Mouse (Mus musculus) hindbrain, embryonic 16.5 days (tissue): ENCODE measurements around the gene Epb41l1. TPM values are rescaled to one million over a fixed set of nuclear protein-coding genes. Genes with fewer than 3 reads are reported as not detected.

Experiments used
- ATAC-seq: fragments of 200-750 bp; cut with Nextera tagmentation; 2 replicates; pipeline ENCODE4 v1.8.0; 2017; ENCODE audit warnings: moderate TSS enrichment, moderate library complexity
- H3K27ac ChIP-seq: fragments of 300-500 bp; sonication (generic); 2 replicates; pipeline ENCODE4 v1.5.1; 2014; ENCODE audit warnings: low read depth, mild to moderate bottlenecking, control low read depth, low read length, moderate library complexity
- H3K27me3 ChIP-seq: fragments of 300-500 bp; sonication (generic); replicated peaks from 2 replicates; pipeline ENCODE4 v1.6.1; 2014; ENCODE audit warnings: low read length; ENCODE audit not compliant: control insufficient read depth, insufficient read depth
- H3K36me3 ChIP-seq: fragments of 300-500 bp; sonication (generic); 2 replicates; pipeline ENCODE4 v1.6.1; 2014; ENCODE audit warnings: mild to moderate bottlenecking, low read length, moderate library complexity, mixed read lengths; ENCODE audit not compliant: control insufficient read depth, insufficient read depth
- H3K4me1 ChIP-seq: fragments of 300-500 bp; sonication (generic); 2 replicates; pipeline ENCODE4 v1.6.1; 2014; ENCODE audit warnings: low read depth, low read length; ENCODE audit not compliant: control insufficient read depth, insufficient read depth
- H3K4me2 ChIP-seq: fragments of 300-500 bp; sonication (generic); 2 replicates; pipeline ENCODE4 v1.6.1; 2014; ENCODE audit warnings: mild to moderate bottlenecking, low read length, control low read depth, moderate library complexity
- H3K4me3 ChIP-seq: fragments of 300-500 bp; sonication (generic); 2 replicates; pipeline ENCODE4 v1.5.1; 2014; ENCODE audit warnings: mild to moderate bottlenecking, low read length, control low read depth, moderate library complexity
- H3K9ac ChIP-seq: fragments of 300-500 bp; sonication (generic); 2 replicates; pipeline ENCODE4 v1.6.1; 2014; ENCODE audit warnings: low read depth, mild to moderate bottlenecking, control low read depth, low read length, moderate library complexity
- H3K9me3 ChIP-seq: fragments of 300-500 bp; sonication (generic); 2 replicates; pipeline ENCODE4 v1.6.1; 2014; ENCODE audit warnings: mild to moderate bottlenecking, low read length, moderate library complexity; ENCODE audit not compliant: control insufficient read depth
- WGBS: fragments of 180-500 bp; shearing (Covaris S2); extraction: QIAGEN DNeasy Blood & Tissue Kit; methylation state at CpG from one replicate; pipeline ENCODE4 v1.1.7; 2014; 5-methylcytosine and 5-hydroxymethylcytosine counted together
- polyA plus RNA-seq: library from polyadenylated mRNA; unstranded; fragments of >200 nt; fragmentation: Nextera tagmentation; extraction: Ambion mirVana; gene quantifications from 2 replicates; pipeline ENCODE4 v1.2.1, GENCODE M21; 2015

Gene Epb41l1
- polyA plus RNA-seq, 1 experiment from 2014 or later, result 17.0 TPM

GRCm38 (mm10) chr2:156420327-156420693 is 399 bp upstream of the Epb41l1 start:
- H3K27me3 ChIP-seq, result no peaks in the 10 kb centered on the region
- peaks cover 18% of the 10 kb centered on the region for H3K4me1 ChIP-seq
- no peaks in the 10 kb centered on the region for H3K36me3 ChIP-seq
- peak overlapping the region; percentile 81 for H3K4me2 ChIP-seq
- no peaks in the 10 kb centered on the region for H3K9me3 ChIP-seq
- peak overlapping the region; percentile 87 for H3K9ac ChIP-seq
- 4% methylated on average over 14 of the region's 14 CpGs for WGBS
- H3K27ac ChIP-seq, result peak overlapping the region; percentile 95
- peak; percentile 34 for ATAC-seq
- peak overlapping the region; percentile 73 for H3K4me3 ChIP-seq

- H3K4me3 ChIP-seq, result peak overlapping the region; percentile 73
- WGBS, result under 1% methylated on average over 36 of the region's 36 CpGs
Measured at GRCm38 (mm10) chr2:156421381-156422110, 837 bp downstream of the Epb41l1 start.

GRCm38 (mm10) chr2:156422631-156423030 is 1.9 kb downstream of the Epb41l1 start:
- H3K27me3 ChIP-seq, result no peaks in the 10 kb centered on the region
- 8% methylated on average over 8 of the region's 8 CpGs for WGBS
- no peaks in the 10 kb centered on the region for H3K9me3 ChIP-seq
- H3K9ac ChIP-seq, result peak overlapping the region; percentile 61
- peak overlapping the region; percentile 81 for H3K4me2 ChIP-seq
- peak overlapping the region; percentile 73 for H3K4me3 ChIP-seq
- no peaks in the 10 kb centered on the region for H3K36me3 ChIP-seq
- no peak for ATAC-seq
- peaks cover 18% of the 10 kb centered on the region for H3K4me1 ChIP-seq
- H3K27ac ChIP-seq, result peak overlapping the region; percentile 95; the same call in 1 of the 2 replicates

More at GRCm38 (mm10) chr2:156421381-156422110, 837 bp downstream of the Epb41l1 start:
- peak overlapping the region; percentile 81 for H3K4me2 ChIP-seq
- H3K36me3 ChIP-seq, result no peaks in the 10 kb centered on the region
- no peaks in the 10 kb centered on the region for H3K27me3 ChIP-seq
- no peaks in the 10 kb centered on the region for H3K9me3 ChIP-seq
- peak overlapping the region; percentile 95 for H3K27ac ChIP-seq
- peak overlapping the region; percentile 87 for H3K9ac ChIP-seq
- peaks cover 18% of the 10 kb centered on the region for H3K4me1 ChIP-seq
- ATAC-seq, result peak; percentile 77

- H3K4me1 ChIP-seq, result peaks cover 18% of the 10 kb centered on the region
- H3K9me3 ChIP-seq, result no peaks in the 10 kb centered on the region
- H3K9ac ChIP-seq, result no peak overlapping the region
- no peaks in the 10 kb centered on the region for H3K27me3 ChIP-seq
- H3K4me2 ChIP-seq, result peak overlapping the region; percentile 81
- H3K4me3 ChIP-seq, result no peak overlapping the region
- ATAC-seq, result no peak
- no peaks in the 10 kb centered on the region for H3K36me3 ChIP-seq
- no peak overlapping the region for H3K27ac ChIP-seq
- 87% methylated on average over 4 of the region's 4 CpGs for WGBS
Measured at GRCm38 (mm10) chr2:156423672-156424071, 3.0 kb downstream of the Epb41l1 start.

GRCm38 (mm10) chr2:156425618-156426017 is 4.9 kb downstream of the Epb41l1 start:
- Histone ChIP-seq H3K36me3 (no peaks in the 10 kb centered on the region), H3K27ac (no peak overlapping the region), H3K27me3 (no peaks in the 10 kb centered on the region), H3K9me3 (no peaks in the 10 kb centered on the region), H3K4me2 (no peak overlapping the region), H3K4me1 (peaks cover 13% of the 10 kb centered on the region), H3K9ac (no peak overlapping the region), H3K4me3 (no peak overlapping the region)
- no peak for ATAC-seq
- WGBS, result 24% methylated on average over 2 of the region's 2 CpGs

GRCm38 (mm10) chr2:156426151-156426550 is 5.4 kb downstream of the Epb41l1 start:
- ATAC-seq, result no peak
- no peaks in the 10 kb centered on the region for H3K27me3 ChIP-seq
- 73% methylated on average over 4 of the region's 4 CpGs for WGBS
- no peak overlapping the region for H3K4me2 ChIP-seq
- no peaks in the 10 kb centered on the region for H3K9me3 ChIP-seq
- no peak overlapping the region for H3K27ac ChIP-seq
- peaks cover 13% of the 10 kb centered on the region for H3K4me1 ChIP-seq
- H3K36me3 ChIP-seq, result no peaks in the 10 kb centered on the region
- H3K9ac ChIP-seq, result no peak overlapping the region
- H3K4me3 ChIP-seq, result no peak overlapping the region

- 68% methylated on average over 10 of the region's 10 CpGs for WGBS
- Histone ChIP-seq H3K36me3 (no peaks in the 10 kb centered on the region), H3K9ac (no peak overlapping the region), H3K9me3 (no peaks in the 10 kb centered on the region), H3K27ac (no peak overlapping the region), H3K27me3 (no peaks in the 10 kb centered on the region), H3K4me2 (no peak overlapping the region), H3K4me3 (no peak overlapping the region), H3K4me1 (no peaks in the 10 kb centered on the region)
- no peak for ATAC-seq
Measured at GRCm38 (mm10) chr2:156429836-156430235, 9.1 kb downstream of the Epb41l1 start.

- H3K36me3 ChIP-seq, result no peaks in the 10 kb centered on the region
- ATAC-seq, result no peak
- H3K4me1 ChIP-seq, result no peaks in the 10 kb centered on the region
- no peak overlapping the region for H3K4me2 ChIP-seq
- H3K9ac ChIP-seq, result no peak overlapping the region
- H3K27me3 ChIP-seq, result no peaks in the 10 kb centered on the region
- H3K4me3 ChIP-seq, result no peak overlapping the region
- no peak overlapping the region for H3K27ac ChIP-seq
- WGBS, result 41% methylated on average over 4 of the region's 4 CpGs
- H3K9me3 ChIP-seq, result no peaks in the 10 kb centered on the region
Measured at GRCm38 (mm10) chr2:156430326-156430725, 9.6 kb downstream of the Epb41l1 start.

GRCm38 (mm10) chr2:156431409-156431808 is 10.7 kb downstream of the Epb41l1 start:
- H3K9ac ChIP-seq, result no peak overlapping the region
- no peak for ATAC-seq
- no peak overlapping the region for H3K4me3 ChIP-seq
- 75% methylated on average over 6 of the region's 6 CpGs for WGBS
- no peak overlapping the region for H3K4me2 ChIP-seq
- no peak overlapping the region for H3K27ac ChIP-seq
- H3K9me3 ChIP-seq, result no peaks in the 10 kb centered on the region
- no peaks in the 10 kb centered on the region for H3K36me3 ChIP-seq
- H3K27me3 ChIP-seq, result no peaks in the 10 kb centered on the region
- no peaks in the 10 kb centered on the region for H3K4me1 ChIP-seq
